Mouse (Mus musculus): ENCODE measurements around the gene Rars.

Gene Rars

GRCm38 (mm10) chr11:35838345-35839338 is 4.3 kb upstream of the Rars start:
- peak; percentile 95 for DNase-seq (ENCODE audit: low read depth)

GRCm38 (mm10) chr11:35837156-35838126 is 3.1 kb upstream of the Rars start:
- peak; percentile 43 for DNase-seq (ENCODE audit: low read depth)

- DNase-seq (ENCODE audit: low read depth): peak; percentile 31
Observed at GRCm38 (mm10) chr11:35833270-35833669, 1.0 kb downstream of the Rars start.

GRCm38 (mm10) chr11:35832139-35832538 is 2.2 kb downstream of the Rars start:
- no peak for DNase-seq (ENCODE audit: low read depth)

- DNase-seq (ENCODE audit: low read depth): peak; percentile 75
Observed at GRCm38 (mm10) chr11:35827714-35828113, 6.6 kb downstream of the Rars start.

- peak; percentile 54 for DNase-seq (ENCODE audit: low read depth)
Observed at GRCm38 (mm10) chr11:35816316-35816715, 18.0 kb downstream of the Rars start.

- no peak for DNase-seq (ENCODE audit: low read depth)
Observed at GRCm38 (mm10) chr11:35811458-35811857, 22.8 kb downstream of the Rars start.

- no peak for DNase-seq (ENCODE audit: low read depth)
Observed at GRCm38 (mm10) chr11:35801332-35801731, 33.0 kb downstream of the Rars start.

- DNase-seq (ENCODE audit: low read depth): peak; percentile 40
Observed at GRCm38 (mm10) chr11:35798874-35799273, 35.4 kb downstream of the Rars start, which contains the start of gene Fbll1. Gene Fbll1 (minus strand): TSS chr11:35798884.

- no peak for DNase-seq (ENCODE audit: low read depth)
Observed at GRCm38 (mm10) chr11:35798495-35798820, 35.8 kb downstream of the Rars start.

GRCm38 (mm10) chr11:35797751-35798494 is 36.4 kb downstream of the Rars start:
- no peak for DNase-seq (ENCODE audit: low read depth)

GRCm38 (mm10) chr11:35792800-35793199 is 41.5 kb downstream of the Rars start:
- DNase-seq (ENCODE audit: low read depth): peak; percentile 18

- DNase-seq (ENCODE audit: low read depth): no peak
Observed at GRCm38 (mm10) chr11:35788443-35788842, 45.9 kb downstream of the Rars start.

- no peak for DNase-seq (ENCODE audit: low read depth)
Observed at GRCm38 (mm10) chr11:35784537-35784936, 49.8 kb downstream of the Rars start.

GRCm38 (mm10) chr11:35784002-35784401 is 50.3 kb downstream of the Rars start:
- no peak for DNase-seq (ENCODE audit: low read depth)

- no peak for DNase-seq (ENCODE audit: low read depth)
Observed at GRCm38 (mm10) chr11:35783038-35783437, 51.3 kb downstream of the Rars start.

- no peak for DNase-seq (ENCODE audit: low read depth)
Observed at GRCm38 (mm10) chr11:35782444-35782843, 51.9 kb downstream of the Rars start.

GRCm38 (mm10) chr11:35780336-35780735 is 54.0 kb downstream of the Rars start:
- DNase-seq (ENCODE audit: low read depth): no peak

GRCm38 (mm10) chr11:35776452-35776851 is 57.9 kb downstream of the Rars start:
- DNase-seq (ENCODE audit: low read depth): peak; percentile 66

- no peak for DNase-seq (ENCODE audit: low read depth)
Observed at GRCm38 (mm10) chr11:35775606-35776005, 58.7 kb downstream of the Rars start.

GRCm38 (mm10) chr11:35770741-35771504 is 63.4 kb downstream of the Rars start:
- peak; percentile 35 for DNase-seq (ENCODE audit: low read depth)
